Mouse (Mus musculus) adrenal gland, adult (tissue): ENCODE data around the gene Frmd4b.

Source experiments
- DNase-seq, 2 experiments: peaks; one replicate each; pipeline ENCODE4 v3.0.0; 2022 to 2023; ENCODE audit warnings: low spot score in 1 of 2; ENCODE audit not compliant: inconsistent age in 2 of 2

The Frmd4b gene

DNA sequence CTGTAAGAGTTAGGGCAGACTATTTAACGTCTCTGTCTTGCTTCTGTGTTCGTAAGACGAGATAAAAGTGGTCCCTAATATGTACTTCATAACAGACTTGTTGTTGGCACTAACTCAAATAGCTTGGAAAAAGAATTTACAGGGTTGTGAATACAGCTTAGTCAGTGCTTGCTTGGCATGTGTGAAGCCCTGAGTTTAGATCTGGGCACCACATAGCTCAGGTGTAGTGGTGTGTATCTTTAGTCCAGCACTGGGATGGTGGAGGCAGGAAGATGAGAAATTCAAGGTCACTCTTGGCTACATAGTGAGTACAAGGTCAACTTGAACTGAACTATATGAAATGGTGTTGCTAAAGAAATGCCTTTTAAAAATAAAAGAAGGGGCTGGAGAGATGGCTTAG, 320.2 kb downstream of the Frmd4b start:
- no peak for DNase-seq

GRCm38 (mm10) chr6:97295866-97296527, 321.3 kb downstream of the Frmd4b start:
- no peak for DNase-seq

- no peak for DNase-seq
Observed at GRCm38 (mm10) chr6:97295416-97295815, 321.9 kb downstream of the Frmd4b start.

DNA sequence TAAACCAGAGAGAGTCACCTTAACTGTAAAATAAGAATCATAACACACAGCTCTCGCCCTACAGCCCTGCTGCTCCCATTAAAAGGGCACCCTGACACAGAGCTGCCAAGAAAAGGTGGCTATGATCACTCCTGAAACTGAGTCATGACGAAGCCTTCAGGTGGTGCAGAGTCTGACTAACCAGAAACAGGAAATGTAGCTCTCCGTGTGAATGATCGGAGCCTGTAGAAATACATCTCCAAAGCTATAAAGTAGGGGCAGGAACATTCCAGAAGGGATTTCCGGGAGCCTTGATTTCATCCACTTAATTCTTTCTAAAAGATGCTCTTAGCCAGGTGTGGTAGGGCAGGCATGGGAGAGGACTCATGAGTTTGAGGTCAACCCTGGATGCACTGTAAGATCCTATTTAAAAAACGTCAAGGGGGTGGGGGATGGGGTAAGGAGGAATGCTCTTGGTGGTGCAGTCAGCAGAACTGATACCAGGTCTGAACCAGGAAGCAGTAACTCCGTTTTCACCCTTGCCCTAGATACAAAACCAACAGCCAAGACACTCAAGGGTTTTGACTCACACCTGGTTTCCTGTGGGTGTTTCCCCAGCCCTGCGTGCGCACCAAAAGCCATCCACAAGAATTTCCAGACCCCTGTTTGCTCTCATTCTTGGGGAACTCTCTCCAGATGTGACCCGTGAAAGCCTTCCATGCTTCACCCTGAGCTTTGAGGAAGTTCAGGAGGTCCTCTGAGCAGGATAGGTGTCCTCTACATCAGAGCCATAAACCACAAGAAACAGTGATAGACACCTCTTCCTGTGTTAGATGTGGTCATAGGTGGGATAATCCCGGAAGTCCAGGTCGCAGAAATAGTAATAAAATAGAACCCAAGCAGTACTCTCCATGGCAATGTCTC, 323.4 kb downstream of the Frmd4b start:
- DNase-seq, result no peak

GRCm38 (mm10) chr6:97292894-97293293, 324.4 kb downstream of the Frmd4b start:
- DNase-seq, result no peak

DNA sequence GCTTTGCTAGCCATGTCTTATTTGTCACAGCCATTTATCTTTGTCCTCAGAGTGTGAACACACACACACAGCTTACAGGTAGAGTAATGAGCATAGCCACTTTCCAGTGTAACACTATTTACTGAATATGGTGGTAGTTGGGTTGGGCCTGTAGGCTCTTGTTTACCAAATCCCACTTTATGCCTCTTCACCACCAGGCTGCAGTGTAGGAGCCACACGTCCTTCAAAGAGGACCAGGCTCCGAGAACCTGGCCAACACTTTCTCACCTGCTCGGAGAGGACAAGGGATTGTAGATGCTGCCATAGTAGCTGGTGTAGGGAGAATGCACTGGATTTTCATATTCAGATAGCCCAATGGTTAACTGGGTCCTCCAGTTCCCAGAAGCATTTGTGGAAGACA, 325.2 kb downstream of the Frmd4b start:
- no peak for DNase-seq

- no peak for DNase-seq
Observed at GRCm38 (mm10) chr6:97291159-97291908, 326.0 kb downstream of the Frmd4b start.

DNA sequence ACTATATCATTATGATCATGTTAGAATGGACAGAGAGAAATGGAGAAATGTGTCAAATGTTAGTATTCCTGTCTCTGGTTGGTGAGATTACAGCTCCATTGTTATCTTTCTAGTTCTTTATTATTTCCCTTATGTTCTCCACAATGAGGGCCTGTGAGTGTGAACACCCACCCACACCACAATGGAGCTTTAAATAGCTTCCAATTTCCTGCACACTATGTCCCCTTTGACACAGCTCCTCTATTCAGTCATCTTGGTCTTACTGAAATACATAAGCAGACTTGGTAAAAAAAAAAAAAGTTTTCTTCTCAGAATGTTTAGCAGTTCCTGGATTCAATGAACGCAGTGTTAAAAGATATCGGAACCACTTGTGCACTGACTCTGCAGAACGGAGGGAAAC, 326.7 kb downstream of the Frmd4b start:
- no peak for DNase-seq

DNA sequence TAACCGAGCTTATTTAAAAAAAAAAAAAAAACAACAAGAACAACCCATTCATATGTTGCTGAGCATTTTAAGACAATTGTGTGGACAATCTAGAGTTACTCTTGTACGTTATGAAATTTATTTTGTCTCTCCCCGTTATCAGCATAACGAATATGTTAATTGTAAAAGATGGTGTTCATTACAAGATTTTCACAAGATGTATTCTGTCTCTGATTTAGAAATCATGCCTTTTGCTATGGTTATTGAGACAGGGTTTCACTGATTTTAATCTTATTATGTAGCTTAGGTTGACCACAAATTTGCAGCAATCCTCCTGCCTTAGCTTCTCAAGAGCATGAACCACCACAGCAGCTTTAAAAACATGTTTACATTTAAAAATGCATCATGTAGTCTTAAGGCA, 327.5 kb downstream of the Frmd4b start:
- DNase-seq, result no peak

DNA sequence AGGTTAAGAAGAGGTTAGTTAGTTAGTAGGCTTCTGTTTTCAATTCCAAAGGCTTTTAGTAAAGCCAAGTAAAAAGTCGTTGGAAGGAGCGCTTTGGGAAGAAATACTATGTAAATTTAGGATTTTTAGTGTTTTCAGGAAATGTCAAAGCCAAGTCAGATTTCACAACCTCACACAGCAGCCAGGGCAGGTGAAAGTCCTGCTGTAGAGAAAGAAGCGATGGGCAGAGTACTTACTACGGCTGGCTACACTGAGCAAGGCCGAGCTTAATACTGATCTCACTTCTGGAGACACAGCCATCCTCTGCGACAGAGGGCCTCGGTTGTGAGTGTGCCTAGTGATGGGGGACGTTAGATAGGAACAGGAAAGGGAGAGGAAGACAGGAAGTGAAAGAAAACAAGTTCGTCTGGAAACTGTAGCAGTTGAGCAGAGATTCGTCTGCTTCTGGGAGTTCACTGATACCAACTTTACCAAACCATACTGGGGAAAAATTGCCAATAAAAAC, 328.0 kb downstream of the Frmd4b start:
- no peak for DNase-seq

DNA sequence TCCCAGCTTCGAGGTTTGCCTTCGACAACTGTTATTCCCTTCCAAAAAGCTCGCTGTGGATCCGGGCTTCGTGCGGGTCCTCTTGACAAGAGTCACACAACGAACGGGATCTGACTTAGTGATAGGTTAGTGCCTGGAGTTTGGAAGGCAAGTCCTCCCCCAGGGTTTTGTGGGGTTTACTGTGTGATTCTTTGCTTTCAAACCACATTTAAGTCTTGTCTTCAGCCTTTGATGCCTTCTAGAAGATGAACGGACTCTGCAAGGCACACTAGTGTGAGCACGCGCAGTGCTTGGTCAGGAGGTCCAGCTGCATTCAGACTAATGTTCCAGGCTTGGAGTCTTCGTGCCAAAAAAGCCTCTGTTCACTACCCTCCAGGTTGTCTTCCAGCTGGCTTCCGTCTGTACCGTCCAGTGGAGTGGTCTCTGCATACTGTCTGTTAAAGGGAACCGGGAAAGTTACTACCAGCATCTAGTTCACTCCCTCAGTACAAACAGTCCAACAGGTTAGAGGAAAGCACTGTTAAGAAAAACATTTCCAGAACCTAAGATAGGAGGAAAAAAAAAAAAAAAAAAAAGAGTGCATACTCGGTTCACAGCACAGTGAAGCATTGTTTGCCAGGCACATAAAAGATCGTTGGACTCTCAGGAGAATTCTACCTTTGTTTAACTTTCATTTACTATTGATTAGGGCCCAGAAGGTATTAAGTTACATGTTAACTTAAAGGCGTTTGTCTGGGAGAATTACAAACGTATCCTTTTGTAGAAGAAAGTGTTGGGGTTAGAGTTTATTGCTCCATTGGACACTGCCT, 329.1 kb downstream of the Frmd4b start:
- DNase-seq, result no peak

DNA sequence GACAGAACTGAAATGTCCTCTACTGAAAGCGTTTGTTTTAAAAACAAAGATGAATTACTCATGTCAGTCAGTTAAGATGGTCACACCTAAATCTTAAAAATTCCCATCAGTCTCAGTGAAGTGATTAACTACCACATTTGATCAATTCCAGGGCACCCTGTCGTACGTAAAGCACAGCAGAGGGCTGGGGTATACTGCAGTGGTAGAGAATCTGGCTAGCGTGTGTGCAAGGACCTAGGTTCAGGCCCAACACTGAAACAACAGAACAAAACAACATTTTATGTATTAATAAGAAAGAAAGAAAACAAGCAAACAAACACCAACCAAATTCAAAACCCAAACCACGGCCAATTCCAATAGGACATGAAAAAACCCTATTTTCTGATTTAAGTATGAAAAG, 331.0 kb downstream of the Frmd4b start:
- DNase-seq, result no peak

DNA sequence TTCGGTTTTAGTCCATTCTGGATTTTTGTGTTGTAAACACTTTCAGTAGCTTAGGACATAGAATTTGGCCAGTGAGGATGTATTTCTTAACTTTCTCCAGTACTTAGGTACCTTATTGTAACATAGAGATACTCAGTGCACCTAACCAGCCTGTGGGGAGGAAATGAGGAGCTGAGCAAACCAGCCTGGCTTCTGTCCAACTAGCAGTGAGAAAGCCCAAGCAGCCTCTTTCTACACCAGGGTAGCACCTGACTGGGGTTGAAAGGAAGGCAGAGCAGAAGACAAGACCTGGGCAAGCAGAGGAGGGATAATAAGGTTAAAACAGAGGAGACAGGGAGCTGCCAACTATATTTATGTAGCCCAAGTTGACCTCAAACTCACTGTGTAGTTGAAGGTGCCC, 333.7 kb downstream of the Frmd4b start:
- DNase-seq, result no peak

GRCm38 (mm10) chr6:97278878-97279277, 338.5 kb downstream of the Frmd4b start:
- DNase-seq, result peak in 1 of 2 experiments; percentile 41

DNA sequence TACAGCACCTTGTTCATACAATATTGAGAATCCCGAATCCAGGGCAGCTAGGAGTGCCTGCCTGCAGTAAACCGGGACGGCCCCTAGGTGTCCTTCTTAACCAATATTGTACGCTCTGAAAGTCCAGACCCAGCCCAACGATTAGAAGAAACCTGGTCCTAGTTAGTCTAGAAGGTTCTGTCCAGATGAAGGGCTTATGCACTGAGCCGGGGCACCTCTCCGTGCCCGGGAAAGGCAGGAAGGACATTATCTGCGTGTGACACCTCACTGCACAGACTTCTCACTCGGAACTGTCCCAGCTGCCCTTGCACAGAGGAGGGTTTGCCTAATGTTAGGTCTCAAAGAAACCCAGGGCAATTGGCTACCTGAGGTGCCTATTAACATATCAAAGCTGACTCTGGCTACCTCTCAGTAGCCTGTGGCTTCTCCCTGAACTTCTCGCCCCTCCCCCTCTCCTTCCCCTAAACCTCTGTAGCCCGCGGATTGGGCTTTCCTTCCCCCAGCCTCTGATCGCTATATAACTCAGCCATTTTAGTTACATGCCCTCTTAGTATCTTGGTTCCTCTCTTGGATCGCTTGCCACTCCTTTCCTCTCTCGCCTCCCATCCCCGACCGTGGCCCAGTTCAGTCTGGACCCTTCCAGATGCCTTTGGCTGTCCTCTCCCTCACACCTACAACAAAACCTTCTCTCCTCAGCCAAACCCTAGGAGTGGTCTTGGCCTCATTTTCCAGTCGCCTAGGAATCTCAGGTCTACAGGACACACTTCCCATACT, 339.1 kb downstream of the Frmd4b start:
- DNase-seq, result peak; percentile 72 to 93

- DNase-seq, result no peak
Observed at GRCm38 (mm10) chr6:97276890-97277497, 340.3 kb downstream of the Frmd4b start.

- DNase-seq, result no peak
Observed at GRCm38 (mm10) chr6:97276366-97276765, 341.0 kb downstream of the Frmd4b start.

DNA sequence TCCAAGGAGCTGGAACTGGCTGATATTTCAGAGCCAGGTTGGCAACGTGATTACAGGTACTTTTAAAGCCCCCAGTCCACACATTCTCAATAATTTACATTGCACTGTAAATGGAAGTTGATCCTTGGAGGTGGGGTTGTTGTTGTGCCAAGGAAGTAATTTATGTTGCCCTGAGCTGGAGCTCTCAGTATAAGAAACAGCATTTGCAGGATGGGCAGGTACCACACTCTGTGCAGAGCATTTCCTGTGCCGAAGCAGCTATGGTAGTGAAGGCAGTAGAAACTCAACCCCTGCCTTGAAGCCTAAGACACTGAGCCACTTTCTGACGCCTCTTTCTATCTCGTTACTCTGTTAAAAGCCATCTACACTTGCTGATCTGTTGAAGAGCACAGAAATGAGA, 341.6 kb downstream of the Frmd4b start:
- no peak for DNase-seq

DNA sequence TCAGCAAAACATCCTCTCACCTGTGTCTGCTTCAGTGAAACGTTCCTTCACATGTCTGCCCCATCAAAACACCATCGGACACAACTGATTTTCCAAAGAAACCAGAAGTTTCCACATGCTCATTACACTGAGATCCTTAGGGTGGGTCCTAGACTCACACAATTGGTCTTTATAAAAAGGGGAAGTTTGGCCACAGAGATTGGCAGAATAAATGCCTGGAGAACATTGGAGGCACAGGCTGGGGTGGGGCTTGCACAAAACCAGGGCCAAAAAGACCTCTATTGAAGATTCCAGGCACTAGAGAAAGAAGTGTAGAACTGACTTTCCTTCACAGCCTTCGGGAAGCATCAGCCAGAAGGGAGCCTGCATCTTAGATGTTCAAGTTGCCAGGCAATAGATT, 343.6 kb downstream of the Frmd4b start:
- DNase-seq, result no peak
